Mouse (Mus musculus) G1E (cell line): ENCODE data around the gene Dus2.

Experiments
- CTCF ChIP-seq: IDR thresholded peaks from 2 replicates; pipeline ENCODE4 v1.5.1; 2012; ENCODE audit warnings: low read depth, low read length, inconsistent platforms, mixed read lengths
- GATA1 ChIP-seq: IDR thresholded peaks from 2 replicates; pipeline ENCODE4 v1.6.1; 2012; ENCODE audit warnings: borderline replicate concordance, low read length, inconsistent platforms, mixed read lengths
- GATA2 ChIP-seq: IDR thresholded peaks from 2 replicates; pipeline ENCODE4 v1.6.1; 2012; ENCODE audit warnings: low read depth, low read length, inconsistent platforms, borderline replicate concordance
- POLR2AphosphoS5 ChIP-seq: IDR thresholded peaks from 2 replicates; pipeline ENCODE4 v1.6.1; 2012; ENCODE audit warnings: low read depth, low read length, inconsistent platforms; ENCODE audit not compliant: insufficient replicate concordance
- TAL1 ChIP-seq: conservative IDR thresholded peaks from 2 replicates; pipeline ENCODE4 v1.6.1; 2012; ENCODE audit warnings: low read depth, low read length, inconsistent platforms, mixed read lengths

DNA sequence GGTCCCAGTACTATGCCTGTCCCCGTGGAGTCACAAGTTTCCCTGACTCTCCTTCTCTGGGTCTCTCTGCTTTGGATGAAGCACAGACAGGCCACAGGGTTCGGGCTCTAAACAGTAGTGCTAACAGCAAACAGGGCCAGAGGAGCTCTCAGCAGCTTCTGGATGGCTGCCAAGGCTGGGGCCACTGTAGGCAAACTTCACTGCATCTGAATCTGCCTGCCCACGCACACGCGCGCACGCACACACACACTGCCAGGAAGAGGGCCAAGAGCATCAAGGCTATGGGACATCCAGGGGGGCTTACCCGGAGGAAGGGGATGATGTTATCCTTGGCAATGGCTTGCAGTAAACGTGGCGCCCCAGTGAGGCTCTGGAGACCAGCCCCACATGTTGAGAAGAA lies 41.8 kb upstream of the Dus2 start:
- TF ChIP-seq CTCF (no peak), TAL1 (no peak), GATA2 (no peak), GATA1 (no peak), POLR2AphosphoS5 (no peak)
